9 mouse cellular contexts compared by ENCODE assay signal in genomic region chr17:34143033-34143432, GRCm38 (mm10). TPM values are rescaled to one million over a fixed set of nuclear protein-coding genes. Genes with fewer than 3 reads are reported as not detected.
DNase-seq lines count a peak whose midpoint lies in the region; TF ChIP-seq lines count a peak whose summit lies in the region.
"Had no signal": no experiment of that assay in that cellular context is flagged by ENCODE, and none has a peak within 500 bp of the region (broad histone marks: within the 10 kb centered on the region; RNA-seq: fewer than 3 reads in every experiment).

H2-DMb2 (plus strand) TSS chr17:34143307.

- H3K4me3 ChIP-seq in bone marrow macrophage, adult 2 months (ENCODE audit: insufficient read depth, low read length), result peak within 1 kb of the TSS; percentile 28; the same call in 1 of the 2 replicates
- H3K4me3 ChIP-seq: heart, embryonic 13.5 days had no signal

- peak; percentile 10 to 70 for DNase-seq in adrenal gland, postnatal 36 days
- DNase-seq in adrenal gland, postnatal 4 days (ENCODE audit: low spot score in 2 of 2), result no peak
- peak; percentile 51 for DNase-seq in kidney, adult 9 months
- DNase-seq in lung, postnatal 4 days, result peak; percentile 83 to 88
- peak; percentile 75 to 79 for DNase-seq in thymus, postnatal 10 days (ENCODE audit: low spot score in 2 of 2)
- DNase-seq in urinary bladder, postnatal 10 days (ENCODE audit: low spot score), result no peak
- no peak for DNase-seq in neural tube, embryonic 10.5 days (ENCODE audit: extremely low spot score, low spot score)

- TF ChIP-seq CTCF in bone marrow macrophage, adult 2 months (IDR thresholded peaks at IDR 0.05; ENCODE audit: low read depth, low read length), result no peak

- TF ChIP-seq POLR2A in bone marrow macrophage, adult 2 months (IDR thresholded peaks at IDR 0.05; ENCODE audit: borderline replicate concordance, low read depth, low read length), result no peak

- H3K4me1 ChIP-seq in bone marrow macrophage, adult 2 months (ENCODE audit: control insufficient read depth, insufficient read depth, low read length), result peaks cover 25% of the 10 kb centered on the region

- peak within 1 kb of the TSS; percentile 94 for H3K27ac ChIP-seq in bone marrow macrophage, adult 2 months (ENCODE audit: insufficient read depth, low read depth, low read length)
- H3K27ac ChIP-seq: heart, embryonic 13.5 days had no signal

RNA-seq across cellular contexts. Expression of gene H2-DMb2, which starts in this region (rescaled TPM):
- total RNA-seq in adrenal gland, postnatal 36 days (2021), result 1 to 10 TPM in 1 of 2 experiments, under 1 TPM in 1; 0.72 to 2.2 TPM
- 1 to 10 TPM; 1.2 to 3.0 TPM for total RNA-seq in adrenal gland, postnatal 4 days (2021)
- 3.0 and 4.9 TPM in 2 replicates for polyA plus RNA-seq in bone marrow macrophage, adult 2 months (2012; ENCODE audit: insufficient read depth, insufficient read length, missing spikeins)

Comparison
In these comparisons a context has a peak if more than half of its experiments do, and no peak if none do; other contexts are left out.
1. DNase-seq: peak in adrenal gland, postnatal 36 days (2 of 2), kidney, adult 9 months (single experiment), lung, postnatal 4 days (2 of 2) and thymus, postnatal 10 days (2 of 2); none in adrenal gland, postnatal 4 days (0 of 2), urinary bladder, postnatal 10 days (single experiment) and neural tube, embryonic 10.5 days (single experiment).